Mouse (Mus musculus): ENCODE measurements around the gene Vmn1r56. TPM values are rescaled to one million over a fixed set of nuclear protein-coding genes. Genes with fewer than 3 reads are reported as not detected.
"Not testable (repeated sequence)": the region's sequence is repeated elsewhere in the genome, so short reads cannot be mapped to it uniquely, and the experiment has no call there.

Gene Vmn1r56
- not detected in 2 replicates for polyA plus RNA-seq (2012; rRNA removed)

DNA sequence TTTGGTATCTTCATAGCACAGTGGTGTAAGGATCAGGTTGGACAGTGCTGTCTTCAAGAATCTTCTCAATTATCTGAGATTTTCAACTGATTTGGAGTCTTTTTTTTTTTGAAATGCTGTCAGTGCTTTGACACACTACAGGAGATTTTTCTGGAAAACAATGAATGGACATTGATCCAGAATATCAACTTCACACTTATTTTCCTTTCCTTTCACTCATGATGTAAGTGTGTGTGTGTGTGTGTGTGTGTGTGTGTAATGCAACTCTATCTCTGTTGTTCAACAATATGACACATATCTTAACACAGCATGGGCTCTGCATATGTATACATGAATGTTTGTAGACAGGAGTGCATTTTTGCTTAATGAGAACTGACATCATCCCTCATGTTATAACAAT, at the start of gene Vmn1r56:
Gene Vmn1r56 (minus strand): TSS at position 101 of the 400 bp plus-strand sequence.
- H3K27ac ChIP-seq (ENCODE audit: insufficient read depth, low read depth, low read length); H3K27me3 ChIP-seq (replicated peaks; ENCODE audit: control insufficient read depth, insufficient read depth, low read length); H3K4me3 ChIP-seq (ENCODE audit: insufficient read depth, low read depth, low read length); DNase-seq; H3K36me3 ChIP-seq (ENCODE audit: control insufficient read depth, insufficient read depth, low read length); H3K4me1 ChIP-seq (ENCODE audit: control insufficient read depth, insufficient read depth, low read length): not testable (repeated sequence)

DNA sequence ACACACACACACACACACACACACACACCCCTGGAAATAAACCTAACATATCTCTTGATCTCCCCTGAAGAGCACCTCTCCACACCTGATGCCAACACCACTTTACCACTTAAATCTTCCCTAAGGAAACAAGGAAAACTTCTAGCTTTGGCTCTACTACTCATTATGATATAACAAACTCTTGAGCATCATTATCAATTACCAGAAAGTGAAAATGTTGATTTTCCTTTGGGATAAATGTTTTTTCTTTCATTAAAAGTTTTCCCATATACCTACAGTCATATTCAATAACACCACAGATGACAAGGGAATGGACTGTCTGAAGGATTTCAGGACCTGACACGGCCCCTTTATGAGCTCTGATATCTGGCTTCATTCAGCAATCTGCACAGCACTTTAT, 21.6 kb upstream of the Vmn1r56 start, which contains the start of gene Vmn1r57:
Gene Vmn1r57 (plus strand): TSS at position 301 of the 400 bp plus-strand sequence.
- not testable (repeated sequence) for H3K27me3 ChIP-seq (replicated peaks; ENCODE audit: control insufficient read depth, insufficient read depth, low read length); H3K4me3 ChIP-seq (ENCODE audit: insufficient read depth, low read depth, low read length); H3K36me3 ChIP-seq (ENCODE audit: control insufficient read depth, insufficient read depth, low read length); H3K27ac ChIP-seq (ENCODE audit: insufficient read depth, low read depth, low read length); H3K4me1 ChIP-seq (ENCODE audit: control insufficient read depth, insufficient read depth, low read length); DNase-seq
- 74% methylated on average over 1 of the region's 1 CpGs for WGBS

DNA sequence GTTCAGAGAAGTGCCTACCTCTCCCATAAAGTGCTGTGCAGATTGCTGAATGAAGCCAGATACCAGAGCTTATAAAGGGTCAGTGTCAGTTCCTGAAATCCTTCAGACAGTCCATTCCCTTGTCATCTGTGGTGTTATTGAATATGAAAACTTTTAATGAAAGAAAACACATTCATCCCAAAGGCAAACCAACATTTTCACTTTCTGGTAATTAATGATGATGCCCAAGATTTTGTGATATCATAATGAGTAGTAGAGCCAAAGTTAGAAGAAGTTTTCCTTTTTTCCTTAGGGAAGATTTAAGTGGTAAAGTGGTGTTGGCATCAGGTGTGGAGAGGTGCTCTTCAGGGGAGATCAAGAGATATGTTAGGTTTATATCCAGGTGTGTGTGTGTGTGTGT, 47.0 kb downstream of the Vmn1r56 start, which contains the start of gene Vmn1r55:
Gene Vmn1r55 (minus strand): TSS at position 101 of the 400 bp plus-strand sequence.
- not testable (repeated sequence) for H3K36me3 ChIP-seq (ENCODE audit: control insufficient read depth, insufficient read depth, low read length); H3K4me3 ChIP-seq (ENCODE audit: insufficient read depth, low read depth, low read length); H3K4me1 ChIP-seq (ENCODE audit: control insufficient read depth, insufficient read depth, low read length); H3K27ac ChIP-seq (ENCODE audit: insufficient read depth, low read depth, low read length); DNase-seq; H3K27me3 ChIP-seq (replicated peaks; ENCODE audit: control insufficient read depth, insufficient read depth, low read length)

Other genes with a start within 250 kb of the Vmn1r56 start
- gene Sbk2, start 232.3 kb downstream of the Vmn1r56 start, polyA plus RNA-seq (2012; rRNA removed) = 0.11 and 1.6 TPM in 2 replicates
- gene Sbk3, start 225.6 kb downstream of the Vmn1r56 start, polyA plus RNA-seq (2012; rRNA removed) = 0.14 and 0.19 TPM in 2 replicates
- gene Zfp579, start 200.6 kb downstream of the Vmn1r56 start, polyA plus RNA-seq (2012; rRNA removed) = 49.9 and 55.2 TPM in 2 replicates
- gene Zfp524, start 182.3 kb downstream of the Vmn1r56 start, polyA plus RNA-seq (2012; rRNA removed) = 35.7 and 49.6 TPM in 2 replicates
- gene Fiz1, start 182.1 kb downstream of the Vmn1r56 start, polyA plus RNA-seq (2012; rRNA removed) = 25.4 and 27.5 TPM in 2 replicates
- 0.14 TPM in 1 of 2 replicates, not detected in the other for gene Gm44973, start 181.3 kb downstream of the Vmn1r56 start, polyA plus RNA-seq (2012; rRNA removed)
- gene Zfp865, start 176.4 kb downstream of the Vmn1r56 start, polyA plus RNA-seq (2012; rRNA removed) = 21.3 and 25.1 TPM in 2 replicates
- gene Ccdc106, start 176.2 kb downstream of the Vmn1r56 start, polyA plus RNA-seq (2012; rRNA removed) = 2.3 and 3.0 TPM in 2 replicates
- not detected in 2 replicates for gene 4632433K11Rik, start 162.6 kb downstream of the Vmn1r56 start, polyA plus RNA-seq (2012; rRNA removed)
- 6.4 and 6.8 TPM in 2 replicates for gene Zfp784, start 158.3 kb downstream of the Vmn1r56 start, polyA plus RNA-seq (2012; rRNA removed)
- gene Zfp580, start 145.2 kb downstream of the Vmn1r56 start, polyA plus RNA-seq (2012; rRNA removed) = 17.0 and 17.1 TPM in 2 replicates
- gene U2af2, start 134.6 kb downstream of the Vmn1r56 start, polyA plus RNA-seq (2012; rRNA removed) = 132 and 153 TPM in 2 replicates
- gene Epn1, start 116.5 kb downstream of the Vmn1r56 start, polyA plus RNA-seq (2012; rRNA removed) = 243 and 262 TPM in 2 replicates
- not detected in 2 replicates for gene Rfpl4, start 79.8 kb downstream of the Vmn1r56 start, polyA plus RNA-seq (2012; rRNA removed)
- 2.8 and 3.5 TPM in 2 replicates for gene Rasl2-9, start 70.8 kb downstream of the Vmn1r56 start, polyA plus RNA-seq (2012; rRNA removed)
- not detected in 2 replicates for gene Vmn1r55, start 47.1 kb downstream of the Vmn1r56 start, polyA plus RNA-seq (2012; rRNA removed)
- not detected in 2 replicates for gene Vmn1r57, start 21.7 kb upstream of the Vmn1r56 start, polyA plus RNA-seq (2012; rRNA removed)
- not detected in 2 replicates for gene Gm5065, start 153.8 kb upstream of the Vmn1r56 start, polyA plus RNA-seq (2012; rRNA removed)
- not detected in 2 replicates for gene Nlrp2, start 154.3 kb upstream of the Vmn1r56 start, polyA plus RNA-seq (2012; rRNA removed)
- gene Vmn1r58, start 216.6 kb upstream of the Vmn1r56 start, polyA plus RNA-seq (2012; rRNA removed) = not detected in 2 replicates